Mouse (Mus musculus) ovary, postnatal 10 days (tissue): ENCODE data around the gene Lrrtm4.

Experiments
- DNase-seq: peaks from one replicate; pipeline ENCODE4 v3.0.0; 2022; ENCODE audit warnings: low spot score

Gene Lrrtm4

DNA sequence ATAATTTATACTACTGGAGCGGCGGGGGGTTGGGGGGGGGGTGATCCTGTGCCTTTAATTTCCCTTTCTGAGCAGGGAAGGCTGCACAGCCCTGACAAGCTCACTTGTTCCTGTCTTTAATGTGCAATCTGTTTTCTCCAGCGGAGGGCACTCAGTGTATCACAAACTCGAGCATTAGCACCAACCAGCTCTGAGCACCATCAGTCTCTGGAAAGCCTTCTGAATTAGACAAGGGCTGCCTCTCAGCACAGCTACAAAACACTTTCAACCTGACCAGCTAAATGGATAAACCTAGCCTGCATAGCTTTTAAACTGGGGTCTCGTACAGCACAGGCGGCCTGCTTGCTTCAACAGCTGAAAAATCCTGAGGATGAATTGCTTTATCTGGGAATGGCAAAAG, at the start of gene Lrrtm4:
TSS of gene Lrrtm4 (plus strand) at position 113 of the 400 bp plus-strand sequence.
- DNase-seq = no peak

DNA sequence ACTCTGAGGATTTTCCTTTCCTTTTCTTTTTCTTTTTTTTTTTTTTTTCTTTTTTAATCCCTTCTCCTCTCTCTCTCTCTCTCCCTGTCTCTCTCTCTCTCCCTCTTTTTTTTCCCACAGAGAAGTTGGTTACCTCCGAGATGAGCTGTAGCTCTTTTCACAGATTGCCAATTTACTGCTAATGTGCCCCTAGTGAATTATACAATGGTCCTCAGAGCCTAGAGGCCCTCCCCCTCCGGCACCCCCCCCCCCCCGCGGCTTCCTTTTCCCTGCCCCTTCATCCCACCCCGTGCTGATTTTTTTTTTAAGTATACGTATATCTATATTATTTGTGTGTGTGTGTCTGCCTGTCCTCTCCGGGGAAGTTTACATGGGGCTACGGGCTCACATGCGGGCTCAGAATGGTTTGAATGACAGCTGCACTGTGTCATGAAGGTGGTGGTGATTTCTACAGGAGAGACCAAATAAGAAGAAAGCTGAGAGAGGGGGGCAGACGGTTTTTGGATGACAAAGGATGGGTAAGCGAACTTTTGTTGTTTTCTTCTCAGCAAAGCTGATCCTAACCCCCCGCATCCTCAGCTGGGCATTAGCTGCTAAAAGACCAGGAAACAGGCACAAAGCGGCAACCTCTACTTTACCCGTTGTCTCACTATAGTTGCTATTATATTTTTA, 648 bp downstream of the Lrrtm4 start:
- no peak for DNase-seq

DNA sequence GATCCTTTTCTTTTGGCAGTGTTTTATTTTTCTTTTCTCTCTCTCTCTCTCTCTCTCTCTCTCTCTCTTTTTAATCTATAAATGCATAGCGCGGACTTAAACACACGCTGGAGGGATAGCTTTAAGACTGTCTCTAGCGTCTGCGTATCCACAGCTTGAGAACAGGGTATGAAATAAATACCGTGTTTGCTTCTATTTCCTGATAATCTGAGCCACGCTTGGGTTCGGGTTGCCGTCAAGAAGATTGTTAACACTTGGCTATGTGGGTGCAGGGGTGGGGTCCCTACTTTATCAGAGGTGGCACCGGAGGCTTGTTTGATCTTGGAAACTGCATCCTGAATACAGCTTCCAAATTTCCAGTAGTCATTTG, 1.2 kb downstream of the Lrrtm4 start:
- no peak for DNase-seq

DNA sequence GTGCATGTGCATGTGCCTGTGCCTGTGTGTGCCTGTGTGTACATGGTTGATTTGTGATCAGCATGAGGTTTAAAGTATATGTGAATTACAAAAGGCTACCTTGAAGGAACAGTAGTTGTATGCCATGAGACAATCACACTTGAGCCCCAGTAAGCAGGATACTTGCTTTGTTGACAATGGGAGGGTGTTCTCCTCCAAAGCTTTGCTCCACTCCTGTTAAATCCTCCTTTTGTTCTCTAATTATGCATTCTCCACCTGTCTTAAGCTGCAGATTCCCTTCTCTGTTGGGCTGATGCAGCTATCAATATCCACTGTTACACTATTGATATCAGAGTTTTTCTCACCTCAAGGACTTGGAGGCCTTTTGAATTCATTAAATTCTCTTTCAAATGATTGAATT, 38.2 kb downstream of the Lrrtm4 start:
- DNase-seq = no peak

DNA sequence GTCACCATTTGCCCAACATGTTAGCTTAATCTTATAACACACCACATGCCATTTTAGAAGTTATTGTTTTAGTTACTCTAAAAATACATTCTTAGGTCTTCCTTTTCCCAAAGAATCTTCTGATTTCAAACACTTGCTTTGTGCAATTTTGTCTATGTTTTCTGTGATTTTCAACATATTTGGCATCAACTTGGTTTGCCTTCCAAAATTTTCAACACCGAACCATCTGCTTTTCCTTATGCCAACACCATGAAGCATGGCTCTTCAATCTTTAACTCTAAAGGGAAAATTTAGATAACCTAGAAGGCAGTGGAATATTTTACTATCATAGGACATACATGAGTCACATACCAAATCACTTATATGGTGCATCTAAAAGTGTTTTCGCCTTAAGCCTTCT, 59.3 kb downstream of the Lrrtm4 start:
- no peak for DNase-seq

DNA sequence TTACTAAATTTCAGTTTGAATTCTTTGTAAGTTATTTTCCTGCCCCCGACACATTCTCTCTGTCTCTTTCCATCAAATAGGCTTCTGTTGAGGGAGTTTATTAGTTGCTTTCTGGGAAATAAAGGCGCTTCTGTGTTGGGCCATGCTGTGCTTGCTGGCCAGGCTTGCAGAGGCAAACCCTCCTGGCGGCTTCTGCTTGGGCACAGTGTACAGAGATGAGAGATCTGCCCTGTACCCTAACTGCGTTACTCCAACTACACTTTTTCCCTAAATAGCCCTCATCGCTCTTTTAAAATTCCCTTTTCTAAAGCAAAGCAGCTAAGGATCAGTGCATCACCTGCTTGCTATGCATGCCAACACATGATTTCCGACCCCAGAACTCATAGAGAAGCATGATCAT, 60.6 kb downstream of the Lrrtm4 start:
- DNase-seq = no peak

DNA sequence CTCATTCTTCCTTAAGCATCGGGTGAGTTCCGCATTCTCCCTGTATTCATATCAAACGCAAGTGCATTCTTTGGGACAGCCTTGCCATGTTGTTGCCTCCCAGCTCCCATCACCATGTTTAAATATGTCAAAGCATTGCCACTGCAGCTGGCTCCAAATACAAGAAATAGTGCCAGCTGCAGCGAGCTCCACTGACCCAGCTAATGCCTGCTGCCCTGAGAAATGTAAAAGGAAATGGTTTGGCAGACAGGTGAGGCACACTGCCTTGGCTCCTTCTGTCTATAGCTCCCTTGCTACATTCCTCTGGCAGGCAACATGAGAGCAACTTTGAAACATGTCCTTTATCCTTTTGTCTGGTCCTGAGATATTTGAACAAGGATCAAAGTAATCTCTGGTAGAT, 76.2 kb downstream of the Lrrtm4 start:
- DNase-seq = no peak

DNA sequence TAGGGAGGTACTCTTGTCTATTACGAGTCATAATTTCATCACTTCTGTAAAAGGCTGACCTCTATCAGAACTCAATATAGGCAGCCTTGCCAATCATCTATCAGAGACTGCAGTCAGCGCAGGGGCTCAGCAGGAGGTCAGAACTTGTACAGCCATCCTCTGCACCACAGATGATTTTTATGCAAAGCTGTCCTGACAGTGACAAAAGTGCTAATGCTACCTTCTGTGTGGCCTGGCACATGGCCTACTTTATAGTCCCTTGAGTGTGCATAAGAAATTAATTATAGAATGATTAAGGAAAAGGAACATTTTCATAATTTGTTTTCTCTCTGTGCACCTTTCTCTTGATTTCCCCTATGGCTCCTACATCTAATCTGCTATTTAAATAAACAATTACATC, 86.7 kb downstream of the Lrrtm4 start:
- no peak for DNase-seq

DNA sequence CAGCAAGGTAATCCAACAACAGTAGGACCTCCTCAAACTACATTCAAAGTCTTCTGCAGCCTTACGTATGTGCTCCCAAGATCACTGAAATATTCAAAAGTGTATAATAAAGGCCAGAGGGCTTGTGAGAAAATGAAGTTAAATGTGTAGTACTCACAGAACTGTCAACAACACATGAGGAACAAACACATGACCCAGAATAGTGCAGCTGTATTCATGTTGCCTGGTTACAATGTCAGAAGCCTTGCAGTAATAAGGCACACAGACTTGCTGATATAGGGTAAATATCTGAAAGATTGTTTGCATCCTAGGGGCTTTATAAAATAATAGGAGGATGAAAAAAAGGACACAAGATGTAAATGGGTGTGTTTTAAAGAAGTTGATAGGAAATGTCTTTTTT, 87.2 kb downstream of the Lrrtm4 start:
- DNase-seq = no peak

DNA sequence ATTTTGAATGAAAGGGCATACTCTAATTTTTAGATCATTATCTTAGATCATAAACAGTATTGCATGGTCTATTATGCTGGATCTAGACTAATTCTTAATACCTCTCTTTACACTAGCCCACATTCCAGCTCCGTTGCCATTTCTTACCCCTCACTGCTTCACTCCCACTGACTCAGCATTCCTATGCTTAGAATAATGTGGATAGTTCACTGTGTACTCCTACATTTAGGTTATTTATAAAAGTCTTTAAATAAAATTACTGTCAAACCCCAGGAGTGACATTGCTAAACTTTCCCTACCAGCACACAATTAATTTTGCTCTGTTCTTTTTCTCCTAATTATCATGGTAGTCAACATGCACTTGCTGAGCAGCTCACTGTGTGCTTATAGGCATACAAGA, 107.7 kb downstream of the Lrrtm4 start:
- no peak for DNase-seq

DNA sequence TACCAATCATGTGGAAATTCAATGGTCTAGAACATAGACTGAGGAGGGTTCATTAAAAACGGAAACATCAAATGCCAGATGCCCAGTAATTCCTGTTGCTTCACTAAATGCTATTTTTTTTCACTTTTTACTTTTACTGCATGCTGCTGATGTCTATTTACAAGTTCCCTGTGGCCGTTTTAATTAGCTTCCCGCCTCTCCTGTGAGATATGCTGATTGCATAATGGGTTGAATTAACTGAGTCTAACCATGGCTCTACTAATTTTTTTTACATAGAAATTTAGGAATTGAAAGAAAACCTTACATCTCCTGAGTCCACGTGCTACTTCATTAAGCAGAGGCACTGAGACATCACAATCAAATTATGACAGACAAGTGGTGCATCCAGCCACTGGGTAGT, 143.9 kb downstream of the Lrrtm4 start:
- DNase-seq = no peak

DNA sequence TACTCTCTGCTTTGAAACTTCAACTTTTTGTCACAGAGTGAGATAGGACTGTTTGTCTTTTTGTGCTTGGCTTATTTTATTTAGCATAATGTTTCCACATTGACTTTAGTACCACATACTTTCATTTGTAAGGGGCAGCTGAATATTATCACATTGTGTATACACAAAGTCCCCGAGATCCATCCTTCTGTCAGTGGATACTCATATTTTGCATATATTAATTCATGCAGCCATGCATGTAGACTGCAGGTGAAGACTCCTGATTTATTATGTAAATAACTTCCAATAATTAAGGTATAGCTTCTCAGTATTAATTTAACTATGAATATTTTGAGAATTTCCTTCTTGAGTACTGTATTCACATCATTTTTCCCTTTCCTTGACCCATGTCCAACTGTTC, 163.2 kb downstream of the Lrrtm4 start:
- no peak for DNase-seq

DNA sequence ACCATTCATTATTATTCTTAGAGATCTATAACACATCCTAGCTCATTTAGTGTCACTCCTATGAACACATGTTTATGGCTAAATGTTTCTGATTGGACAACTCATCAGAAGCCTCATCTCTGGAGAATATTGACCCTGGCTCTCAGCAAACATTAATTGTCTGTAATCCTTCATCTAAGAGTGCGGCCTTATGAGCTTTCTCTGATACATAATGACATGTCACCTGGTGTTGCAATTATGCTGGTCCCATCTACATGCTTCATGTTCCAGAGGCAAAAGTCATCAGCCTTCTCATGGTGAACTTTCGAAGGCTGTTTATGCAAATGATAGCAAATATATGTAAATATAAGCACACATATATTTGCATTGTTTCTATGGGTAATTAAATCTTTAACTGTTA, 163.7 kb downstream of the Lrrtm4 start:
- DNase-seq = no peak

DNA sequence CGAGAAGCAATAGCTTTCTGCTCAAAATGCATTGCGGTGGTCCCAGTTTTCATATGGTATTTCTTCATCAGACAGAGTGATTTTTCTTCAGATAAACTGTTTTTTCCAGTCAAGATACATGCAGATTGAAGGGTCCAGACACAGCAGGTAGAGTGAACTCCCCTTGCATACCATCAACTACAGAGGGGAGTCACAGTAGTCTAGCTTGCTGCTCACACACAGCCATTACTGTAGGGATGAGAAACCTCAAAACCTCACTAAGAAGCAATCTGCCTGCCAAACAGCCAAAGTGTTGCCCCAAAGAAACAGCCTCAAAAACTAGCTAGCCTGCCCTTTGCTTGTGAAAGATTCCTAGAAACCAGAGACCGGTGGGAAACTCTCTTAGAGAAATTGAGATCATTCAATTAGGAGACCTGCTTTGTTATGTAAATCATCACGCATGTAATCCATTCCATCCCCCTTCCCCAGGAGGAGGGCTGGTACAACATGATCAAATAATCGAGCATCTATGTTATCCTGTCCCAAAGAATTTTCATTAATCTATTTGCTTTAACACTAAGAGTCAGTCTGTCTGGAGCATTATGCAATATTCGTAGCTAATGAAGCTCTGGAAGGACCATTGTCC, 166.9 kb downstream of the Lrrtm4 start:
- no peak for DNase-seq

DNA sequence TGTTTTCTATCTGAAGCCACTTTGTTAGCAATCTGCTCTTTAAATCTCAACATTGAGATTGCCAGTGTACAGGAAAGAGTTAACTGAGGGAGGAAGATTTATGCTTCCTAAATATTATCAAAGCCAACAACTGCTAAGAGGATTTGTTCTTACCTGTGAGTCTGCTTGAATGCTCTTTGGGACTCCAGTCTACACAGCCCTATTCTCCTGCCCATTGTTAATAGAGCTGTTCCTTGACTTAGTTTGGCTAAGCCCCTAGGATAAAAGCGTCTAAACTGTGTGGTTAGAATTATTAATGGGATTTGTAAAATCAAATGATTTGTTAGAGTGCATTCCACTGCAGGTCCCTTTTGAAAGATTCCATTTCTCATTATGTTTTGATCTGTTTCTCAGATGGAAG, 168.1 kb downstream of the Lrrtm4 start:
- no peak for DNase-seq

DNA sequence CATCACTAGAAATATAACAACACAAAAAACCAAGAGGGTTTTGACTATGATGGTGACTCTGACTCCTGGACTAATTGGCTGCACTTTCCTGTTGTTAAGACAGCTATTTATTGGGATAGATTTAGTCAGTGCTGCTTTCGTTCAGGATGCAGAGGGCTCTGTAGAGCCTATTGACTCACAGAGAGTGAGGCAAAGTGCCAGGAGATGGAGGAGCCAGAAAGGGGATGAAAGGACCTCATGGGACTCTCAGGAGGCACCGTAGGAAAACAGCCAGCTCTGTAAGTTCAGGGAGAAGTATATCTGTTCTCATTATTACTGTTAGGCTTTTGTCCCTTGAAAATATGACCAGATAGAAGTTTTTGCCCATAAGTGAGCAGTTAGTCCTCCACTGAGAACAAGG, 190.8 kb downstream of the Lrrtm4 start:
- no peak for DNase-seq

DNA sequence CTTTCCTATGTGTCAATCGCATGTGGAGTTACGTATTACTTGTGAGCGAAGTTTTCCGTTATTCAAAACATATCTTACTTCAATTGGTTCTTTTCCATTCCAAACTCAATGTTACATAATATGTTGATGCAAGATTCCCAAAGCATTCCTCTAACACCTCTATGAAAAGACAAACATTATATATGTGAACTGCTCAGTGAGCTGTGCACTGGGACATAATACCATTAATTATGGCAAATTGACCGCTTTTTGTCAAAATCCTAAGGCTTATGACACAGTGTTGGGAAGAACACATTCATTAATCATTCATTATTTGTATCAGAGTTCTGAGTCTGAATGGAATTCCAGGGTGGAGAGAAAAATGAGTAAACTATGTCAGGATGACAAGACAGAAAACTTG, 191.6 kb downstream of the Lrrtm4 start:
- DNase-seq = no peak

DNA sequence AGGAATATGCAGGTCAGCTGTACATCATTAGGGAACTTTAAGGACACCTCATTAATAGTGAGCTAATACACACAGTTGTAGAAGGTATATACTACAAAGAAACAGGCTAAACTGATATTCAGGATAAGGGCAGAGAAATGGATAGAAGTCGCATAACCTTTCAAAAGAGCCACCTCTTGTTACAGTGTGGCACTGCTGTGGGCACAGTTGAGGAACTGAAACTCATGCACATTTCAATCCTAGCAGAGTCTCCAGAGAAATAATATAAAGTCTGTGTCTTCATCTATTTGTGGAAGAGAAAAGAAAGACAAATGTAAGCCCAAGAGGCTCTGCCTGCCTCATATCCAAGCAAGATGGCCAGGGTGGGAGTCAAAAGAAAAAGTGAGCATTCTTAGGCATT, 242.9 kb downstream of the Lrrtm4 start:
- no peak for DNase-seq

DNA sequence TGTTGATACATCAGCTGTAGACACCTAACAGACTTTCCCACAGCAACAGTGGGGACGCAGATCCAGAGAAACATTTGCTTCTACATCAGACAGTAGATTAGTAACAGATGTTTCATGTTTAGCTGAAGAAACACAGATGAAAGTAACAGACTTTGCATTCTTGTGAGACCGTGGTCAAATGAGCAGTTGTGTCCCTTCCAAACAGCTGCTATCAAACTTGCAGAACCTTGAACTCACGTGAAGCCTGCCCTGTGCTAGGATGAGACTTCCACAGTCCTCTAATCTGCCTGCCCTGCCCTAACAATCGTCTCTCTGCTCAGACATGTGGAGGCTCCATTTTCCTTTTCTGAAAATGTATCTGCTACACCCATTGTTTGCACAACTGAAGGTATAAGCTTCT, 245.3 kb downstream of the Lrrtm4 start:
- DNase-seq = no peak

DNA sequence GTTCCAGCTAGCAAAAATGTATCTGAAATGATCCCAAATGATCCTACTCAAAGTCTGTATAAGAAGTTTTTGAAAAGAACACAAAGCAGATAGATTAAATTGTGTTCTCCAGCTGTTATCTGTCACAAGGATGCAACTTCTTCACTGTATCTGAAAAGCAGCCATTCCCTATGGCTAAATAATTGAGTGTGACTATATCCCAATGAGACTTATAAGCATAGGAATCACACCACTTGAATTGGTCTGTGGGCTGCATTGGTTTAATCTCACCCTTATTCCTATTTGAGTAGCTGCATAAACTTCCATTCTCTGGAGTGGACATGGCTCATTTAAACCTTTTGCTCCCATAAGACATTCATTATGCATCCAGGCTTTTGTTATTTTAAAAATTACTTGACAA, 245.9 kb downstream of the Lrrtm4 start:
- no peak for DNase-seq

DNA sequence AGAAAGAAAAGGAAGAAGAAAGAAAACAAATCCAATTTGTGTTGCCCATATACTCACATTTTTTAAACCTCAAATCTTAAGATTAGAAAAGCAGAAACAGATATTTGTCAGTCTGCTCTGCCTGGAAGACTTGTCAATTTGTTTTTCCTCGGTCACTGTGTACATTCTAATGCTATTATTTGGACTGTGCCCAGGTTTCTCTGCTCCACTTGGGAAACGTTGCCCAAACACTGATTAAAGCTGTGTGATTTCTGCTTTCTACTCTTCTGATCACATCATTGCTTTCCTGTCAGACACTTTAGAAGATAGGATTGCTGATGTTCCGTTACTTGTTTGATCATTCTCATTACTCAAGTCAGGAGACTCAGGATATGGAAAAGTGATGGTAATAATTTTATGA, 247.1 kb downstream of the Lrrtm4 start:
- DNase-seq = no peak

DNA sequence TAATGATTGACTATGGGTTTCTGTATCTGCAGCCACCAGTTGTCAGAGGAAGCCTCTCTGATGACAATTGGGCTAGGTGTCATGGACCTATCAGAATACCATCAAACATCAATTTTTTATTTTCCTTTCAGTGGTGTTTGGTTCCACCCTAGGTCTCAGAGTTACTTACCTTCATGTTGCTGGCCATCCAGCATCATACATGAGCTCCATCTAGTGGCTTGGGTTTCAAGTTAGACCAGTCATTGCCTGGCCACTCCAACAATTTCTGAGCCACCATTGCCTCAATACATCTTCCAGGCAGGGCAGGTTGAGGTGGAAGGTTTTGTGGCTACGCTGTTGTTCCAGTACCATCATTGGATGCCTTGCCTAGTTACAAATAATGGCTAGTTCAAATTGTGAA, 268.3 kb downstream of the Lrrtm4 start:
- no peak for DNase-seq

DNA sequence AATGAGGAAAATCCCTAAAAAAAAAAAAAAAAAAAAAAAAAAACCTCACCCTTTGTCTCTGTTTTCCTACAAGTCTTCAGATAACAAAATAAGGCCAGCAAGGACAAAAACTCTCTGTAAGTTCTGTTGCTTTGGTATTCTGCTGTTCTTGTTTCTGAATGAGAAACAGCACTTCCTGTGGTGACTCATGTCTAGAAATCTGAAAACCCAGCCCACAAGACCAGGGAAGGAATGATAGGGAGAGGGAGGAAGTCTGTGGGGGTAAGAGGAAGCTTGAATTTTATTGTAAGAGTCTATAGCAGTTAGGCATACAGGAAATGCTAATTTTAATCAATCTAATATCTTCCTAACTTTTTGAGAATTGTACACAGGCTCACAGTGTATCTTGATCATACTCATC, 283.2 kb downstream of the Lrrtm4 start:
- no peak for DNase-seq

DNA sequence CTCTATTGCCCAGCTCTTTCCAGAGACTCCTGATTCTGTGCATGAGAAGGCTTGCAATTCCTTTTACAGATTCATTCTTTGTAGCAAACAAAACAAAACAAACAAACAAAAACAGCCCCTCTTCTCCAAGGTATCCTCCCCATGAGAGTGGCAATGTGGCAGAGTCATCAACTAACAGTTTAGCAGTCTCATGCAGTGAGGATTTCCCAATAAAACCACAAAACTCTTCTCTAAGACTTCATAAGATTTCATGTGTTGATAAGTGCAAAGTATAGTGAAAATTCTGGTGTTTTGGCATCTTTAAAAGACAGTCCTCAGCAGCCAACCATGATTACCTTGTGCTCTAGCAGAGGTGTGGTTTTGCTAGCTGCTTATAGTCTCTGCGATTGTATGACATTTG, 284.9 kb downstream of the Lrrtm4 start:
- no peak for DNase-seq
